In genomic region chr16:96533710-96534109, GRCm38 (mm10) we compare ENCODE assay signal across 8 mouse cellular contexts.
DNase-seq lines count a peak whose midpoint lies in the region; ATAC-seq and TF ChIP-seq lines count a peak whose summit lies in the region.

No protein-coding gene starts in this region.

- peaks cover 9% of the 10 kb centered on the region; the same call in 1 of the 2 replicates for H3K4me1 ChIP-seq in hindbrain, postnatal 0 days (ENCODE audit: insufficient read depth, low read length)
- no peaks in the 10 kb centered on the region for H3K4me1 ChIP-seq in hindbrain, embryonic 11.5 days (replicated peaks; ENCODE audit: control insufficient read depth, insufficient read depth, low read length)
- peaks cover 27% of the 10 kb centered on the region for H3K4me1 ChIP-seq in heart, embryonic 11.5 days (ENCODE audit: control insufficient read depth, insufficient read depth, low read length)
- H3K4me1 ChIP-seq in liver, postnatal 0 days (ENCODE audit: insufficient read depth) = no peaks in the 10 kb centered on the region

- no peaks in the 10 kb centered on the region for H3K36me3 ChIP-seq in hindbrain, postnatal 0 days (ENCODE audit: insufficient read depth, low read length)
- H3K36me3 ChIP-seq in hindbrain, embryonic 11.5 days (ENCODE audit: control insufficient read depth, insufficient read depth, low read length) = no peaks in the 10 kb centered on the region
- H3K36me3 ChIP-seq in heart, embryonic 11.5 days (ENCODE audit: control insufficient read depth, insufficient read depth, low read length) = no peaks in the 10 kb centered on the region
- H3K36me3 ChIP-seq in liver, postnatal 0 days (replicated peaks; ENCODE audit: insufficient read depth, low read length) = no peaks in the 10 kb centered on the region

- TF ChIP-seq EP300 in liver, postnatal 0 days (IDR thresholded peaks at IDR 0.05; ENCODE audit: low read depth) = no peak

- DNase-seq in hindbrain, postnatal 0 days (ENCODE audit: low spot score) = peak; percentile 81
- DNase-seq in hindbrain, embryonic 11.5 days (ENCODE audit: low spot score) = no peak
- DNase-seq in MN1 (ENCODE audit: low spot score) = peak; percentile 60
- no peak for DNase-seq in liver, postnatal 0 days
- DNase-seq in thymus, adult 18-20 months = no peak
- DNase-seq in urinary bladder, postnatal 14 days (ENCODE audit: low spot score) = no peak
- DNase-seq in layer of hippocampus, adult 8-10 months (ENCODE audit: low spot score in 2 of 2) = no peak

- no peak overlapping the region for H3K27ac ChIP-seq in hindbrain, postnatal 0 days
- H3K27ac ChIP-seq in hindbrain, embryonic 11.5 days (ENCODE audit: low read depth, low read length) = no peak overlapping the region
- H3K27ac ChIP-seq in heart, embryonic 11.5 days (ENCODE audit: low read depth, low read length) = no peak overlapping the region
- H3K27ac ChIP-seq in liver, postnatal 0 days (ENCODE audit: low read depth) = no peak overlapping the region

- H3K4me3 ChIP-seq in hindbrain, postnatal 0 days (ENCODE audit: low read length) = no peak overlapping the region
- H3K4me3 ChIP-seq in hindbrain, embryonic 11.5 days (ENCODE audit: low read depth, low read length) = no peak overlapping the region
- H3K4me3 ChIP-seq in heart, embryonic 11.5 days (ENCODE audit: low read depth, low read length) = no peak overlapping the region
- no peak overlapping the region for H3K4me3 ChIP-seq in liver, postnatal 0 days (ENCODE audit: low read depth, low read length)

- no peak overlapping the region for H3K9ac ChIP-seq in hindbrain, postnatal 0 days (replicated peaks; ENCODE audit: low read length)
- no peak overlapping the region for H3K9ac ChIP-seq in hindbrain, embryonic 11.5 days (ENCODE audit: low read depth, low read length)
- H3K9ac ChIP-seq in heart, embryonic 11.5 days (ENCODE audit: low read depth, low read length) = no peak overlapping the region
- H3K9ac ChIP-seq in liver, postnatal 0 days (replicated peaks) = no peak overlapping the region

- H3K9me3 ChIP-seq in hindbrain, postnatal 0 days (ENCODE audit: low read length) = no peaks in the 10 kb centered on the region
- H3K9me3 ChIP-seq in hindbrain, embryonic 11.5 days (ENCODE audit: control insufficient read depth, low read length) = no peaks in the 10 kb centered on the region
- H3K9me3 ChIP-seq in heart, embryonic 11.5 days (replicated peaks; ENCODE audit: control insufficient read depth, low read length) = no peaks in the 10 kb centered on the region
- H3K9me3 ChIP-seq in liver, postnatal 0 days (ENCODE audit: low read length) = no peaks in the 10 kb centered on the region

- WGBS in hindbrain, postnatal 0 days = 53% methylated on average over 8 of the region's 8 CpGs
- WGBS in hindbrain, embryonic 11.5 days = 79% methylated on average over 8 of the region's 8 CpGs
- whole genome bisulfite sequencing in heart, embryonic 11.5 days (ENCODE audit: insufficient replicate concordance) = 8% methylated on average over 8 of the region's 8 CpGs
- 33% methylated on average over 8 of the region's 8 CpGs for WGBS in liver, postnatal 0 days (ENCODE audit: insufficient replicate concordance)

- H3K27me3 ChIP-seq in hindbrain, postnatal 0 days (ENCODE audit: insufficient read depth, low read length) = no peaks in the 10 kb centered on the region
- H3K27me3 ChIP-seq in hindbrain, embryonic 11.5 days (ENCODE audit: control insufficient read depth, insufficient read depth, low read length) = no peaks in the 10 kb centered on the region
- peaks cover 15% of the 10 kb centered on the region for H3K27me3 ChIP-seq in heart, embryonic 11.5 days (ENCODE audit: control insufficient read depth, insufficient read depth, low read length)
- H3K27me3 ChIP-seq in liver, postnatal 0 days (ENCODE audit: insufficient read depth, low read length) = no peaks in the 10 kb centered on the region

- no peak for TF ChIP-seq CTCF in hindbrain, postnatal 0 days (IDR thresholded peaks at IDR 0.05; ENCODE audit: low read depth)
- TF ChIP-seq CTCF in liver, postnatal 0 days (IDR thresholded peaks at IDR 0.05; ENCODE audit: low read depth) = no peak

- ATAC-seq in hindbrain, postnatal 0 days = peak; percentile 54
- no peak for ATAC-seq in hindbrain, embryonic 11.5 days (ENCODE audit: low FRiP score)
- peak; percentile 59 for ATAC-seq in heart, embryonic 11.5 days (replicated peaks; ENCODE audit: insufficient number of reproducible peaks, low FRiP score, low TSS enrichment)
- peak; percentile 60 for ATAC-seq in liver, postnatal 0 days

- H3K4me2 ChIP-seq in hindbrain, postnatal 0 days (ENCODE audit: low read depth, low read length) = no peak overlapping the region
- H3K4me2 ChIP-seq in hindbrain, embryonic 11.5 days (replicated peaks; ENCODE audit: low read depth, low read length) = no peak overlapping the region
- H3K4me2 ChIP-seq in heart, embryonic 11.5 days = peak overlapping the region; percentile 23
- H3K4me2 ChIP-seq in liver, postnatal 0 days (ENCODE audit: low read depth, low read length) = no peak overlapping the region

Comparison
In these comparisons a context has a peak if more than half of its experiments do, and no peak if none do; other contexts are left out.
1. DNase-seq: peak in hindbrain, postnatal 0 days (single experiment) and MN1 (single experiment); none in hindbrain, embryonic 11.5 days (single experiment), liver, postnatal 0 days (single experiment), thymus, adult 18-20 months (0 of 2), urinary bladder, postnatal 14 days (single experiment) and layer of hippocampus, adult 8-10 months (0 of 2).